Mouse (Mus musculus) liver, adult 2 months (tissue): ENCODE data around the gene Csf2.

ENCODE experiments used
- CTCF ChIP-seq: fragments of 200-500 bp; IDR thresholded peaks from 2 replicates; pipeline ENCODE4 v1.5.1; 2011; ENCODE audit warnings: low read depth, low read length, control low read depth
- POLR2A ChIP-seq: fragments of 200-500 bp; IDR thresholded peaks from 2 replicates; pipeline ENCODE4 v1.6.1; 2011; ENCODE audit warnings: low read length, control low read depth; ENCODE audit not compliant: insufficient read depth; ENCODE audit errors: extremely low read depth

- no peak for TF ChIP-seq CTCF
- no peak for TF ChIP-seq POLR2A
These were observed 42.7 kb upstream of the Csf2 start for GRCm38 (mm10) chr11:54292163-54292562.
